Mouse (Mus musculus): ENCODE data around the gene Uqcc1.

DNA sequence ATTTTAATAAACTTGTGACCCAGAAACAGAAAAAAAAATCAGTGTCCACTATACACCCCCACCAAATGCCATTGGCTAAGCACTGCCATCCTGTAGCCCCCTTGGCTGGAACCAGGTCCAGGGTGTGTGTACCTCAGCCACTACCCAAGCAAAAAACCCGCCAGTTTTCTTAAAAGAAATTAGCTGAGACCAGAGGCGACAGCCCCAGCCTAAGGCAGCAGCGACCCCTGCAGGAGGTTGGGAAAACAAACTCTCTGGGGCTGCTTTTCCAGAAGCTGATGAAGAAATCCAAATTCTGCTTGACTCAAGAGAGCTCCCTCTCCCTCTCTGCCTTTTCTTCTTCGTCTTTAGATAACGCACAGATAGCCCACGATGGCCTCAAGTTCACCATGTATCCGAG lies 16.0 kb upstream of the Uqcc1 start:
- TF ChIP-seq CTCF (IDR thresholded peaks at IDR 0.05; ENCODE audit: insufficient read depth, low read length) (peak; percentile 75), POLR2A (IDR thresholded peaks at IDR 0.05; ENCODE audit: borderline replicate concordance, extremely low read depth, low read depth, low read length) (no peak)
